Mouse (Mus musculus): ENCODE measurements around the gene Pim1. TPM values are rescaled to one million over a fixed set of nuclear protein-coding genes. Genes with fewer than 3 reads are reported as not detected.

Pim1 gene
- total and polyA plus RNA-seq, 3 experiments = 75.8 to 178 (median 133) TPM

DNA sequence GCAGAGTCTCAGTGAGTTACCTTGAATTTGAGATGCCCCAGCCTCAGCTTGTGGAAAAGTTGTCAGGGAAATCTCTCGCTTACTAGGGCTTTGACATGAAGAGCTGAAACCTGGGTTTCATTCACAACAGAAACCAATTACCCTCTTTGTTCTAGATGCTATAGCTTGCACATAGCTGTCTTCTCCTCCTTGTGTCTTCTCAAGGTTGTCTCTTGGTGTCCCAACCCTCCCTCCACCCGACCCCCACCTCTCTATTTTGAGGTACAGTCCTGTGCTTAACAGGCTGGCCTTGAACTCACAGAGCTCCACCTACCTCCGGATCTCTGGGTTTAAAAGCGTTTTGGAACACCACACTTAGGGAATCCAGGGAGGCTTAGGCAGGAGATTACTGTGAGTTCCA is 14.1 kb upstream of the Pim1 start:
- Histone ChIP-seq H3K9me3 (replicated peaks; ENCODE audit: low read length) (peaks cover 7% of the 10 kb centered on the region), H3K9ac (ENCODE audit: insufficient read depth, low read depth) (no peak overlapping the region), H3K4me2 (ENCODE audit: insufficient read depth, low read depth, poor library complexity, severe bottlenecking) (no peak overlapping the region), H3K27me3 (replicated peaks) (no peaks in the 10 kb centered on the region), H3K27ac (ENCODE audit: insufficient read depth, low read depth) (peak overlapping the region; percentile 97), H3K4me1 (ENCODE audit: control insufficient read depth in 1 of 2, insufficient read depth in 2 of 2) (peaks cover 22 to 68% of the 10 kb centered on the region in 2 experiments), H3K36me3 (replicated peaks in 1 of 2; ENCODE audit: control insufficient read depth in 1 of 2, insufficient read depth in 1 of 2, low read length in 1 of 2) (no peaks in the 10 kb centered on the region), H3K4me3 (replicated peaks in 1 of 3; ENCODE audit: low read depth in 2 of 3, low read length in 2 of 3, poor library complexity in 1 of 3) (no peak overlapping the region), H3K79me2 (replicated peaks; ENCODE audit: control insufficient read depth, extremely low read depth, insufficient read depth, poor library complexity, severe bottlenecking) (no peaks in the 10 kb centered on the region)
- no peak for DNase-seq (ENCODE audit: extremely low read depth)
- dilution Hi-C loops (cut with MboI; ENCODE audit: extremely low pct_ligation_motif_present, extremely low pct_unique_long_range_greater_than_20kb, low sequenced_read_pairs) = no loop called here
- TF ChIP-seq MAZ (IDR thresholded peaks at IDR 0.05; ENCODE audit: low read depth, low read length) (no peak), USF1 (IDR thresholded peaks at IDR 0.05; ENCODE audit: low read depth, low read length) (no peak), ZC3H11A (IDR thresholded peaks at IDR 0.05; ENCODE audit: low read depth, low read length) (no peak), SIN3A (IDR thresholded peaks at IDR 0.05; ENCODE audit: low read length) (no peak), MAFK (IDR thresholded peaks at IDR 0.05; ENCODE audit: insufficient replicate concordance, low read length) (no peak), GABPA (IDR thresholded peaks at IDR 0.05; ENCODE audit: insufficient replicate concordance, low read depth, low read length) (no peak), BHLHE40 (IDR thresholded peaks at IDR 0.05; ENCODE audit: low read depth, low read length) (no peak), PAX5 (IDR thresholded peaks at IDR 0.05; ENCODE audit: low read length) (no peak), ZNF384 (IDR thresholded peaks at IDR 0.05; ENCODE audit: low read depth, low read length) (no peak), NRF1 (IDR thresholded peaks at IDR 0.05; ENCODE audit: low read depth, low read length) (no peak), ETS1 (conservative IDR thresholded peaks at IDR 0.05; ENCODE audit: low read depth, low read length) (no peak), IRF4 (IDR thresholded peaks at IDR 0.05; ENCODE audit: low read depth, low read length) (no peak), TBP (conservative IDR thresholded peaks at IDR 0.05; ENCODE audit: low read depth, low read length) (no peak)
- in situ Hi-C loops (cut with MboI; ENCODE audit: low pct_ligation_motif_present, low pct_unique_long_range_greater_than_20kb, low sequenced_read_pairs) = no loop called here

DNA sequence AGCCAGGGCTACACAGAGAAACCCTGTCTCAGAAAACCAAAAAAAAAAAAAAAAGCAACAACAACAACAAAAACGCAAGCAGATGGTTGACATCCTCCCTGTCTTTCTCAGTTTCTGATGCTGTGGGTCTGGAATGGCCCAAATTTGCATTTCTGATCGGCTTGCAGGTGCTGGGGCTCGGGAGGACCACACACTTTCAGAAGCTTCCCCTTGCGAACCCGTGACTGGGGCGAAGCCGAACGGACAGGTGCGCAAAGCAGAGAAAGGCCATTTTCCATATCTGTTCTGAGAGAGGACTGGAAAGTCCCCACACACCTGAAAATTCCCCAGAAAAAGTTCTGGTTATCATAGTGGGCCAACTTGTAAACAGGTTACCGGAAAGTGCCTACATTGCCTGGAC is 13.2 kb upstream of the Pim1 start:
- Histone ChIP-seq H3K4me3 (replicated peaks in 1 of 3; ENCODE audit: low read depth in 2 of 3, low read length in 2 of 3, poor library complexity in 1 of 3) (peak overlapping the region in 1 of 3 experiments; percentile 0), H3K9ac (ENCODE audit: insufficient read depth, low read depth) (no peak overlapping the region), H3K27me3 (replicated peaks) (no peaks in the 10 kb centered on the region), H3K4me2 (ENCODE audit: insufficient read depth, low read depth, poor library complexity, severe bottlenecking) (no peak overlapping the region), H3K27ac (ENCODE audit: insufficient read depth, low read depth) (peak overlapping the region; percentile 97), H3K79me2 (replicated peaks; ENCODE audit: control insufficient read depth, extremely low read depth, insufficient read depth, poor library complexity, severe bottlenecking) (no peaks in the 10 kb centered on the region), H3K4me1 (ENCODE audit: control insufficient read depth in 1 of 2, insufficient read depth in 2 of 2) (peaks cover 22 to 69% of the 10 kb centered on the region in 2 experiments), H3K36me3 (replicated peaks in 1 of 2; ENCODE audit: control insufficient read depth in 1 of 2, insufficient read depth in 1 of 2, low read length in 1 of 2) (no peaks in the 10 kb centered on the region), H3K9me3 (replicated peaks; ENCODE audit: low read length) (peaks cover 4% of the 10 kb centered on the region)
- dilution Hi-C loops (cut with MboI; ENCODE audit: extremely low pct_ligation_motif_present, extremely low pct_unique_long_range_greater_than_20kb, low sequenced_read_pairs) (no loop called here), in situ Hi-C loops (cut with MboI; ENCODE audit: low pct_ligation_motif_present, low pct_unique_long_range_greater_than_20kb, low sequenced_read_pairs) (no loop called here)
- DNase-seq (ENCODE audit: extremely low read depth) = peak; percentile 91
- TF ChIP-seq GABPA (IDR thresholded peaks at IDR 0.05; ENCODE audit: insufficient replicate concordance, low read depth, low read length) (no peak), SIN3A (IDR thresholded peaks at IDR 0.05; ENCODE audit: low read length) (peak; percentile 86), IRF4 (IDR thresholded peaks at IDR 0.05; ENCODE audit: low read depth, low read length) (peak; percentile 90), MYC (IDR thresholded peaks at IDR 0.05; ENCODE audit: low read depth, low read length) (peak; percentile 89), SMC3 (IDR thresholded peaks at IDR 0.05; ENCODE audit: low read depth, low read length) (no peak; the same call in 1 of the 2 replicates), NRF1 (IDR thresholded peaks at IDR 0.05; ENCODE audit: low read depth, low read length) (0 out of 2 replicates have a peak, but pooled peaks have one; percentile 27), E2F4 (IDR thresholded peaks at IDR 0.05; ENCODE audit: insufficient replicate concordance, low read depth, low read length) (0 out of 2 replicates have a peak, but pooled peaks have one; percentile 57), ZMIZ1 (IDR thresholded peaks at IDR 0.05; ENCODE audit: low read depth, low read length) (peak; percentile 64; the same call in 1 of the 2 replicates), USF2 (conservative IDR thresholded peaks at IDR 0.05; ENCODE audit: low read depth, low read length) (no peak), MXI1 (IDR thresholded peaks at IDR 0.05; ENCODE audit: low read depth, low read length) (peak; percentile 55; the same call in 1 of the 2 replicates), MEF2A (IDR thresholded peaks at IDR 0.05; ENCODE audit: borderline replicate concordance, low read depth, low read length) (peak; percentile 91), ZC3H11A (IDR thresholded peaks at IDR 0.05; ENCODE audit: low read depth, low read length) (no peak), ZKSCAN1 (IDR thresholded peaks at IDR 0.05; ENCODE audit: borderline replicate concordance, low read depth, low read length) (no peak), USF1 (IDR thresholded peaks at IDR 0.05; ENCODE audit: low read depth, low read length) (0 out of 2 replicates have a peak, but pooled peaks have one; percentile 20), POLR2A (IDR thresholded peaks at IDR 0.05; ENCODE audit: low read depth, low read length) (no peak), KAT2A (IDR thresholded peaks at IDR 0.05; ENCODE audit: insufficient replicate concordance, low read length) (peak; percentile 58; the same call in 1 of the 2 replicates), TBP (conservative IDR thresholded peaks at IDR 0.05; ENCODE audit: low read depth, low read length) (0 out of 2 replicates have a peak, but pooled peaks have one; percentile 45), ELF1 (IDR thresholded peaks at IDR 0.05; ENCODE audit: low read depth, low read length) (peak; percentile 41; the same call in 1 of the 2 replicates), CHD1 (IDR thresholded peaks at IDR 0.05; ENCODE audit: low read depth, low read length) (peak; percentile 37; the same call in 1 of the 2 replicates), MAFK (IDR thresholded peaks at IDR 0.05; ENCODE audit: insufficient replicate concordance, low read length) (peak; percentile 68; the same call in 1 of the 2 replicates), EP300 (IDR thresholded peaks at IDR 0.05; ENCODE audit: low read length) (peak; percentile 98), ZNF384 (IDR thresholded peaks at IDR 0.05; ENCODE audit: low read depth, low read length) (peak; percentile 93), JUN (IDR thresholded peaks at IDR 0.05; ENCODE audit: insufficient read depth, low read depth, low read length) (peak; percentile 31), RCOR1 (conservative IDR thresholded peaks at IDR 0.05; ENCODE audit: low read depth, low read length) (peak; percentile 91), NELFE (IDR thresholded peaks at IDR 0.05; ENCODE audit: low read depth, low read length) (no peak), TCF12 (IDR thresholded peaks at IDR 0.05; ENCODE audit: low read depth, low read length) (peak; percentile 100)

All from CH12.LX (cell line).